In genomic region chr6:139588409-139588808, GRCm38 (mm10) we compare ENCODE assay signal across 14 mouse cellular contexts. TPM values are rescaled to one million over a fixed set of nuclear protein-coding genes. Genes with fewer than 3 reads are reported as not detected.
DNase-seq lines count a peak whose midpoint lies in the region; ATAC-seq lines count a peak whose summit lies in the region.
"Had no signal": no experiment of that assay in that cellular context is flagged by ENCODE, and none has a peak within 500 bp of the region (broad histone marks: within the 10 kb centered on the region; RNA-seq: fewer than 3 reads in every experiment).

No protein-coding gene starts in this region.

- peak; percentile 78 for ATAC-seq in liver, embryonic 13.5 days (ENCODE audit: low read depth)
- no peak for ATAC-seq in cerebellum, adult (ENCODE audit: insufficient number of reproducible peaks, low FRiP score, low TSS enrichment)

- no peaks in the 10 kb centered on the region for H3K36me3 ChIP-seq in liver, embryonic 13.5 days
- H3K36me3 ChIP-seq: hindbrain, embryonic 12.5 days had no signal

- no peaks in the 10 kb centered on the region for H3K9me3 ChIP-seq in liver, embryonic 13.5 days (replicated peaks)
- H3K9me3 ChIP-seq: hindbrain, embryonic 12.5 days had no signal

- H3K4me1 ChIP-seq in liver, embryonic 13.5 days (replicated peaks), result no peaks in the 10 kb centered on the region
- H3K4me1 ChIP-seq: hindbrain, embryonic 12.5 days had no signal

- H3K27me3 ChIP-seq in liver, embryonic 13.5 days, result no peaks in the 10 kb centered on the region
- H3K27me3 ChIP-seq: hindbrain, embryonic 12.5 days had no signal

- peak; percentile 77 for DNase-seq in embryo, embryonic 10 days (ENCODE audit: low spot score)
- no peak for DNase-seq in embryo, embryonic 9.5 days (ENCODE audit: extremely low spot score)
- DNase-seq in ZHBTc4 (ENCODE audit: low read depth, low spot score), result peak; percentile 7
- peak; percentile 93 for DNase-seq in kidney, adult 9 months
- DNase-seq in liver, embryonic 13.5 days, result no peak
- DNase-seq in left cerebral cortex, adult 8-10 months (ENCODE audit: low spot score in 2 of 2), result no peak
- no peak for DNase-seq in thymus, postnatal 4 days
- DNase-seq: adrenal gland, postnatal 36 days; cerebellum, postnatal 36 days; gastrocnemius, postnatal 10 days; layer of hippocampus, postnatal 36 days; lung, postnatal 10 days had no signal

- no peak overlapping the region for H3K27ac ChIP-seq in liver, embryonic 13.5 days
- H3K27ac ChIP-seq: hindbrain, embryonic 12.5 days had no signal

- no peak overlapping the region for H3K4me3 ChIP-seq in liver, embryonic 13.5 days (replicated peaks)
- H3K4me3 ChIP-seq: hindbrain, embryonic 12.5 days had no signal

- 69% methylated on average over 15 of the region's 15 CpGs for WGBS in liver, embryonic 13.5 days (ENCODE audit: insufficient replicate concordance)

- no peak overlapping the region for H3K9ac ChIP-seq in liver, embryonic 13.5 days
- H3K9ac ChIP-seq: hindbrain, embryonic 12.5 days had no signal

- H3K4me2 ChIP-seq in liver, embryonic 13.5 days, result no peak overlapping the region
- H3K4me2 ChIP-seq: hindbrain, embryonic 12.5 days had no signal

RNA-seq across cellular contexts. Expression of gene Pik3c2g, which starts 1.4 kb away (rescaled TPM):
- polyA plus RNA-seq in liver, embryonic 13.5 days (2015; fragmentation: Nextera tagmentation; extraction: Ambion mirVana), result 1.0 and 1.8 TPM in 2 replicates
- under 1 TPM in 3 of 4 experiments, not detected in 1; 0.11 to 0.26 (median 0.12) TPM for total RNA-seq in left cerebral cortex, adult 8-10 months (2022)

Comparison
In these comparisons a context has a peak if more than half of its experiments do, and no peak if none do; other contexts are left out.
1. DNase-seq: peak in embryo, embryonic 10 days (single experiment), ZHBTc4 (single experiment) and kidney, adult 9 months (single experiment); none in embryo, embryonic 9.5 days (single experiment), liver, embryonic 13.5 days (single experiment), left cerebral cortex, adult 8-10 months (0 of 2) and thymus, postnatal 4 days (single experiment).